Mouse (Mus musculus) gastrocnemius, adult 2 months (tissue): ENCODE measurements at regions not wholly inside any gene's neighbourhood (a gene's known extent, or its start where the extent isn't known, plus 50 kb on each side); places are given as distances from the start of the nearest gene placed in this dataset.
A peak's percentile ranks its signal among the peaks of the same experiment; 100 is the strongest.

Experiments
- DNase-seq: peaks from one replicate; pipeline ENCODE4 v3.0.0; 2022
- H3K27ac ChIP-seq: fragments of 200-600 bp; 2 replicates; pipeline ENCODE4 v1.8.1; 2022; ENCODE audit warnings: mild to moderate bottlenecking
- H3K4me3 ChIP-seq: fragments of 200-600 bp; 2 replicates; pipeline ENCODE4 v1.8.1; 2022; ENCODE audit warnings: mild to moderate bottlenecking, moderate library complexity
- CTCF ChIP-seq: fragments of 200-600 bp; IDR thresholded peaks from 2 replicates; pipeline ENCODE4 v1.8.1; 2022; ENCODE audit warnings: antibody characterized with exemption, mild to moderate bottlenecking, moderate library complexity
- intact Hi-C: fragments of 180-260 bp; cut with DNase I; formaldehyde crosslinking; loops from one replicate; pipeline ENCODE4 v1.15.1; 2025

- no peak for TF ChIP-seq CTCF
- intact Hi-C loops = no loop called here
- DNase-seq = no peak
- Histone ChIP-seq H3K27ac (no peak overlapping the region), H3K4me3 (no peak overlapping the region)
Observed at GRCm38 (mm10) chr8:41552747-41553534, 136.1 kb upstream of the Frg1 start.

GRCm38 (mm10) chr8:41551925-41552414 is 135.1 kb upstream of the Frg1 start:
- Histone ChIP-seq H3K4me3 (no peak overlapping the region), H3K27ac (no peak overlapping the region)
- no peak for TF ChIP-seq CTCF
- intact Hi-C loops = no loop called here
- no peak for DNase-seq

GRCm38 (mm10) chr8:41550095-41550420 is 133.2 kb upstream of the Frg1 start:
- DNase-seq = no peak
- TF ChIP-seq CTCF = no peak
- H3K27ac ChIP-seq = no peak overlapping the region
- H3K4me3 ChIP-seq = no peak overlapping the region
- intact Hi-C loops = no loop called here

GRCm38 (mm10) chr8:41549220-41550094 is 132.6 kb upstream of the Frg1 start:
- peak overlapping the region; percentile 4 for H3K4me3 ChIP-seq
- no peak for DNase-seq
- intact Hi-C loops = no loop called here
- no peak overlapping the region for H3K27ac ChIP-seq
- TF ChIP-seq CTCF = no peak

GRCm38 (mm10) chr8:41547730-41548368 is 131.0 kb upstream of the Frg1 start:
- no peak for DNase-seq
- intact Hi-C loops = no loop called here
- TF ChIP-seq CTCF = no peak
- H3K4me3 ChIP-seq = no peak overlapping the region
- no peak overlapping the region for H3K27ac ChIP-seq

- Histone ChIP-seq H3K4me3 (no peak overlapping the region), H3K27ac (no peak overlapping the region)
- no peak for TF ChIP-seq CTCF
- DNase-seq = no peak
- intact Hi-C loops = no loop called here
Observed at GRCm38 (mm10) chr8:41532212-41532611, 115.3 kb upstream of the Frg1 start.

- Histone ChIP-seq H3K4me3 (no peak overlapping the region), H3K27ac (no peak overlapping the region)
- TF ChIP-seq CTCF = no peak
- intact Hi-C loops = no loop called here
- no peak for DNase-seq
Observed at GRCm38 (mm10) chr8:41529581-41529980, 112.7 kb upstream of the Frg1 start.

- H3K4me3 ChIP-seq = no peak overlapping the region
- no peak for TF ChIP-seq CTCF
- DNase-seq = no peak
- intact Hi-C loops = no loop called here
- H3K27ac ChIP-seq = no peak overlapping the region
Observed at GRCm38 (mm10) chr8:41526283-41526682, 109.4 kb upstream of the Frg1 start.

- Histone ChIP-seq H3K27ac (no peak overlapping the region), H3K4me3 (no peak overlapping the region)
- TF ChIP-seq CTCF = no peak
- no peak for DNase-seq
- intact Hi-C loops = no loop called here
Observed at GRCm38 (mm10) chr8:41485163-41485562, 68.3 kb upstream of the Frg1 start.

GRCm38 (mm10) chr8:41483297-41483696 is 66.4 kb upstream of the Frg1 start:
- TF ChIP-seq CTCF = no peak
- DNase-seq = no peak
- H3K27ac ChIP-seq = no peak overlapping the region
- H3K4me3 ChIP-seq = no peak overlapping the region
- intact Hi-C loops = no loop called here

GRCm38 (mm10) chr8:41472992-41473699 is 56.3 kb upstream of the Frg1 start:
- intact Hi-C loops = no loop called here
- DNase-seq = no peak
- H3K4me3 ChIP-seq = no peak overlapping the region
- TF ChIP-seq CTCF = no peak
- no peak overlapping the region for H3K27ac ChIP-seq

- Histone ChIP-seq H3K4me3 (no peak overlapping the region), H3K27ac (no peak overlapping the region)
- intact Hi-C loops = no loop called here
- TF ChIP-seq CTCF = no peak
- DNase-seq = no peak
Observed at GRCm38 (mm10) chr8:41472233-41472632, 55.4 kb upstream of the Frg1 start.
